Mouse (Mus musculus) liver, embryonic 15.5 days (tissue): ENCODE data around the gene Eif1ad. TPM values are rescaled to one million over a fixed set of nuclear protein-coding genes. Genes with fewer than 3 reads are reported as not detected.

Experiments used
- ATAC-seq: fragments of 200-750 bp; cut with Nextera tagmentation; 2 replicates; pipeline ENCODE4 v1.8.0; 2017; ENCODE audit warnings: moderate number of reproducible peaks, mild to moderate bottlenecking, moderate library complexity; ENCODE audit not compliant: insufficient read depth
- H3K27ac ChIP-seq: fragments of 300-500 bp; sonication (generic); replicated peaks from 2 replicates; pipeline ENCODE4 v1.5.1; 2015; ENCODE audit warnings: mild to moderate bottlenecking, inconsistent platforms
- H3K27me3 ChIP-seq: fragments of 300-500 bp; sonication (generic); 2 replicates; pipeline ENCODE4 v1.6.1; 2015; ENCODE audit warnings: mild to moderate bottlenecking, inconsistent platforms
- H3K36me3 ChIP-seq: fragments of 300-500 bp; sonication (generic); replicated peaks from 2 replicates; pipeline ENCODE4 v1.6.1; 2015; ENCODE audit warnings: moderate library complexity, mild to moderate bottlenecking, inconsistent platforms
- H3K4me1 ChIP-seq: fragments of 300-500 bp; sonication (generic); replicated peaks from 2 replicates; pipeline ENCODE4 v1.6.1; 2015; ENCODE audit warnings: inconsistent platforms
- H3K4me2 ChIP-seq: fragments of 300-500 bp; sonication (generic); 2 replicates; pipeline ENCODE4 v1.6.1; 2015; ENCODE audit warnings: moderate library complexity, mild to moderate bottlenecking, inconsistent platforms
- H3K4me3 ChIP-seq: fragments of 300-500 bp; sonication (generic); replicated peaks from 2 replicates; pipeline ENCODE4 v1.5.1; 2015; ENCODE audit warnings: mild to moderate bottlenecking, inconsistent platforms
- H3K9ac ChIP-seq: fragments of 300-500 bp; sonication (generic); 2 replicates; pipeline ENCODE4 v1.6.1; 2015; ENCODE audit warnings: moderate library complexity, mild to moderate bottlenecking, inconsistent platforms
- H3K9me3 ChIP-seq: fragments of 300-500 bp; sonication (generic); replicated peaks from 2 replicates; pipeline ENCODE4 v1.6.1; 2016; ENCODE audit warnings: inconsistent platforms
- WGBS: fragments of 180-500 bp; shearing (Covaris S2); methylation state at CpG from one replicate; pipeline ENCODE4 v1.1.7; 2015; ENCODE audit warnings: mixed read lengths; ENCODE audit not compliant: insufficient replicate concordance; 5-methylcytosine and 5-hydroxymethylcytosine counted together
- polyA plus RNA-seq: library from polyadenylated mRNA; unstranded; fragments of >200 nt; fragmentation: Nextera tagmentation; extraction: Ambion mirVana; gene quantifications from 2 replicates; pipeline ENCODE4 v1.2.1, GENCODE M21; 2015

The Eif1ad gene
- polyA plus RNA-seq, 1 experiment from 2014 or later, result 26.0 TPM

GRCm38 (mm10) chr19:5419630-5420029 is 53.1 kb downstream of the Eif1ad start:
- ATAC-seq, result no peak
- peaks cover 19% of the 10 kb centered on the region for H3K4me1 ChIP-seq
- no peak overlapping the region for H3K9ac ChIP-seq
- H3K27ac ChIP-seq, result no peak overlapping the region
- H3K4me2 ChIP-seq, result no peak overlapping the region
- no peaks in the 10 kb centered on the region for H3K27me3 ChIP-seq
- H3K4me3 ChIP-seq, result no peak overlapping the region
- peaks cover 35% of the 10 kb centered on the region for H3K36me3 ChIP-seq
- WGBS, result 60% methylated on average over 9 of the region's 9 CpGs
- H3K9me3 ChIP-seq, result no peaks in the 10 kb centered on the region

DNA sequence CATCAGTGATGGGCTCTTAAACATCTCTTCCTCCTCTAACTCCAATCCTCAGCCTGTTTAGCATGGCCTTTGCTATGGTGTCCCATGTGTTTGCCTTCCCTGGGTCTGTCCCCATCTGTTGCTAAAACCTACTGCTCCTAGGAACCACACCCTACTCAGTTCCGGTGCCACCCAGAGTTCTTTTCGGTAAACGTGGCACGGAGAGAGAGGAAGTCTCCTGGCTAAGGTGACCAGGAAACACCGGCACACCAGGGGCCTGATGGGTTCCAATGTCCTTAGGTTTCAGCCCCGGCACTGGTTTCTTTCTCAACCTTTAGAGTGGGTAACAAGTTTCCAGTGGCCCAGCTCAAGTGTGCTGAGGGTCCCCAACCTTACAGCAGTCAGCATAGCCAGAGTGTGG is 54.0 kb downstream of the Eif1ad start:
- peaks cover 35% of the 10 kb centered on the region for H3K36me3 ChIP-seq
- no peak for ATAC-seq
- 77% methylated on average over 6 of the region's 6 CpGs for WGBS
- H3K27me3 ChIP-seq, result no peaks in the 10 kb centered on the region
- no peak overlapping the region for H3K4me2 ChIP-seq
- H3K9ac ChIP-seq, result no peak overlapping the region
- H3K4me1 ChIP-seq, result peaks cover 21% of the 10 kb centered on the region
- H3K4me3 ChIP-seq, result no peak overlapping the region
- H3K9me3 ChIP-seq, result no peaks in the 10 kb centered on the region
- H3K27ac ChIP-seq, result no peak overlapping the region

Other genes with a start within 250 kb of the Eif1ad start
- gene Klc2, start 248.2 kb upstream of the Eif1ad start, polyA plus RNA-seq, result 1.7 and 2.7 TPM in 2 replicates
- 8.6 TPM in 2 replicates for gene Pacs1, start 93.6 kb upstream of the Eif1ad start, polyA plus RNA-seq
- 113 and 114 TPM in 2 replicates for gene Sf3b2, start 71.3 kb upstream of the Eif1ad start, polyA plus RNA-seq
- 0.06 and 0.09 TPM in 2 replicates for gene Gal3st3, start 68.4 kb upstream of the Eif1ad start, polyA plus RNA-seq
- gene Catsper1, start 31.0 kb upstream of the Eif1ad start, polyA plus RNA-seq, result not detected in 2 replicates
- gene Cst6, start 17.2 kb upstream of the Eif1ad start, polyA plus RNA-seq, result not detected in 2 replicates
- gene Banf1, start 427 bp downstream of the Eif1ad start, polyA plus RNA-seq, result 216 and 231 TPM in 2 replicates
- gene Sart1, start 22.0 kb downstream of the Eif1ad start, polyA plus RNA-seq, result 26.5 and 31.5 TPM in 2 replicates
- gene Tsga10ip, start 35.8 kb downstream of the Eif1ad start, polyA plus RNA-seq, result 0.46 TPM in 1 of 2 replicates, not detected in the other
- gene Drap1, start 58.2 kb downstream of the Eif1ad start, polyA plus RNA-seq, result 61.1 and 64.6 TPM in 2 replicates
- gene AI837181, start 58.4 kb downstream of the Eif1ad start, polyA plus RNA-seq, result 17.6 and 19.8 TPM in 2 replicates
- not detected in 2 replicates for gene Fosl1, start 80.8 kb downstream of the Eif1ad start, polyA plus RNA-seq
- gene Ccdc85b, start 91.2 kb downstream of the Eif1ad start, polyA plus RNA-seq, result 1.6 TPM in 2 replicates
- 25.3 and 28.6 TPM in 2 replicates for gene Fibp, start 93.9 kb downstream of the Eif1ad start, polyA plus RNA-seq
- gene Ctsw, start 101.8 kb downstream of the Eif1ad start, polyA plus RNA-seq, result 0.53 and 0.54 TPM in 2 replicates
- 16.0 and 17.5 TPM in 2 replicates for gene Efemp2, start 107.2 kb downstream of the Eif1ad start, polyA plus RNA-seq
- 14.0 and 16.4 TPM in 2 replicates for gene Mus81, start 121.7 kb downstream of the Eif1ad start, polyA plus RNA-seq
- 992 and 1,073 TPM in 2 replicates for gene Cfl1, start 123.7 kb downstream of the Eif1ad start, polyA plus RNA-seq
- gene 1700020D05Rik, start 137.0 kb downstream of the Eif1ad start, polyA plus RNA-seq, result 0.12 TPM in 1 of 2 replicates, not detected in the other
- gene Snx32, start 143.8 kb downstream of the Eif1ad start, polyA plus RNA-seq, result 6.8 and 7.0 TPM in 2 replicates
- 0.05 TPM in 1 of 2 replicates, not detected in the other for gene Ovol1, start 193.9 kb downstream of the Eif1ad start, polyA plus RNA-seq
- 3.6 and 4.0 TPM in 2 replicates for gene Ap5b1, start 201.3 kb downstream of the Eif1ad start, polyA plus RNA-seq
- 100 and 122 TPM in 2 replicates for gene Rnaseh2c, start 235.1 kb downstream of the Eif1ad start, polyA plus RNA-seq
- 16.2 and 17.4 TPM in 2 replicates for gene Kat5, start 243.5 kb downstream of the Eif1ad start, polyA plus RNA-seq